Mouse (Mus musculus): ENCODE data around the gene B830017H08Rik.

DNA sequence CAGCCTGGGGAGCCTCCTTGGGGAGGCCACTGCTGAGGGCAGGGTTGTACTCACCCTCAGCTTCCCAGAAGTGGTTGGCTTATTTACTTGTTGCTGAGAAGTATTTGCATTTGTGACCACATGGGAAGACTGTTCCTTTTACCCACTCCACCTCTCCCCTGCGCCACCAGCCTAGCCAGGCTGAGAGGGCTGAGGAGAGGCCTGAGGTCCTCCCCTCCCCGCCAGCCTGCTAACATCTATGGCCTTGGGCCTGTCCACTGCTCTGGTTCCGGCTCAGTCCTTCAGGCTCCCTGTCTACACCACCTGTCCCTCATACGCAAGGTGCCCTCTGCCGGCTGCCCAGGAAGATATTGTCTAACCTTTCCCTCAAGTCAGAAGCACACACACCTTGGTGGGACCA, 37.3 kb upstream of the B830017H08Rik start:
- TF ChIP-seq CTCF (IDR thresholded peaks at IDR 0.05; ENCODE audit: borderline replicate concordance, control insufficient read depth, extremely low read depth, insufficient read depth, low read length, poor library complexity) (no peak), POLR2A (IDR thresholded peaks at IDR 0.05; ENCODE audit: control insufficient read depth, extremely low read depth, insufficient read depth, low read length, poor library complexity) (no peak)
